Mouse (Mus musculus): ENCODE data around the gene Doc2a.
"Not testable (repeated sequence)": the region's sequence is repeated elsewhere in the genome, so short reads cannot be mapped to it uniquely, and the experiment has no call there.

Doc2a gene

DNA sequence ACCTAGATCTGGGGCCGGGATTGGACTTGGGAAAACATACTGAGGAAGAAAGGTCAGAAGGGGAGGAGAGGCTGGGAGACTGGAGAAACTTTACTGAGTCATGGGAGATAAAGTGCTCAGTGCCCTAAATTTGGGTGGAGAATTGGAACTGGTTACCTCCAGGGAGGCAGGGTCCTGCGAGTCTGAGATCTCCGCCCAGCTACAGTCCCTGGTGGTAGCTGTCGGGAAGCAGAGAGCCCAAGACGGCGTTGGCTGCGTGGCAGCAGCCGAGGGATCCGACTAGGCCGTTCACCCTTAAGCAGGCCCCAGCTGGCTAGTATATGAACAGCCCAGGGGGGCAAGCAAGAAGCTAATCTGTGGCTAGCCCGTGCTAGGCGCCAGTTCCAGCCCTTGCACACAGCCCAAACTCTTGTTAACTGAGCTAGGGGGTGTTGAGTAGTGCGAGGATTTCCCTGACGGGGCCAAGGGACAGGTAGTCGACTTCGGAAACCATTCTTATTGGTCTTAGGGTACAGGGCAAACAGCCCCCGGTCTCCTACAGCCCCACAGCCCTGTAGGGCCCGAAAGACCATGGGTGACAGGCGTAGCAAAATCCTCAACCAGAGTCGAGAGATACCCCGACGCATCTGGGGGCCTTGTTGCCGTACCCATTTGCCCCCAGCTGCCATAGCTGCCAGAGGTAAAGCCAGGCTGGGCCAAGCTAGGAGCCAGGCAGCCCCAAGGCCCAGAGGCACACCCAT lies 22.7 kb downstream of the Doc2a start:
- no peak for DNase-seq

DNA sequence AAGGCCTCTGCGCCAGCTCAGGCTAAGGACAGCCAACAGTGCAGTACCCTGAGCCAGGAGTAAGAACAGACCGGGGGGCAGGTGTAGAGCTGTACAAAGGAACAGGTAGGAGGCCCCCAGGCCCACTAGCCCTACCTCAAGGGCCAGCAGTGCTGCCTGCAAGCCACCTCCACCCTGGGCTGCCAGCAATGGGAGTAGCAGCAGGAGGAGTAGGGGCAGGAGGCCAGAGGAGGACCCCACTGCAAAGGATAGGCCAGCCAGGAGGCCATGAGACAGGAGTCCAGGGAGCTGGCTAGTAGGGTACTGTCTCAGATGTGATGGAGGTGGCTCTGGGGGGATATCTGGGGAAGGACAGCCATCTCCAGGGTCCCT lies 23.3 kb downstream of the Doc2a start:
- DNase-seq: no peak

DNA sequence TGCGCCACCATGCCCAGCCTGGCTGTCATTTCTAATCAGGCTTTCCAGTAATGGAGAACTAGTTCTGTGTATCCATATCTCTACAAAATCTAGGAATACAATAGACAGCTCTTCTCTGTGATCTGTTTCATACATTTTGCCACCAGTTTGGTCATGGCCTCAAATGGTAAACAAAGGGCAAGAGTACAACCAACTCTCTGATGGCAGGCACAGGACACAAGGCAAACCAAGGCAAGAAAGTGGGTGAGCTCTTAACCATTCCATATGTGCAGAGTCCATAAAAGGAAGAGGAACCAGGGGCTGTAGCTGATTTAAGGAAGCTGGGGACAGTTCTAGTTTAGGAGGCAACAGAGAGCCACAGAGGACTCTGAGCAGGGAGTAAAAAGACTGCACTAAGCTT lies 30.0 kb downstream of the Doc2a start:
- no peak for DNase-seq

DNA sequence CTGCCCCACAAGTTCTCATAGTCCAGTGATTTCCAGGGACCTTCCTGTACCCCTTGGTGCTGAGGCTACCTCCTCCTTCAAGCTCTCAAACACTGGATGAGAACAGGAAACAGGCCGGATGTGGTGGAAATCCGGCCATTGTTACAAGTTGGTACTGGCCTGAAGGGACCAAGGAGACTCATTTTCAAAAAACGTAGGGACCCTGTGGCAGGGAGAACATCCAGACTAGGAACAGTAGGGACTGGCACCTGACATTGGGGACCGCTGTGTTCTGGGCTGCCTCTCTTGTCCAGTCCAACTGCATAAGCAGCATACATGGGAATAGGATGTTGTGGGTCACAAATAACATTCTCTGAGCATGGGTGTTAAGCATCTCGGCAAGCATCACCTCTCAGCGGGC lies 33.8 kb downstream of the Doc2a start:
- DNase-seq: no peak

DNA sequence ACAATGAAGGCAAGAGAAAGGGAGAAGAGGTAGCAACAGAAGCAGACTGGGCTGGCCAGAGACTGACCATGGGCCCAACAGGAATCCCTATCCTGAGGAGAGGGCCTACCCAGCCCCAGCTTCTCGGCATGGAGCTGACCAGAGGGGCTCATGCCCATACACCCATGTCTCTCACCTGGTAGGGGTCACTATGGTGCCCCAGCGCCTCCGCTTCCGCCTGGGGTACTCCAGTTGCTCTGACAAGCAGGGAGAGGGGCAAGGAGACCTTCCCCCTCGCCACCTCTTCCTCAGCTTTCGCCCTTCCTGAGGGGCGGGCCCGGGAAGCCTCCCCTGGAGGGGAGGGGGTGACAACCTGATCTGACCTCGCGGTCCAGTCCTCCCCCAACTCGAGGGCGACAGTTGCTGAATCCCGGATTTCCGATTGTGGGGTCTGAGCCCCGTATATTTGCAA lies 36.5 kb downstream of the Doc2a start:
- DNase-seq: peak; percentile 60

DNA sequence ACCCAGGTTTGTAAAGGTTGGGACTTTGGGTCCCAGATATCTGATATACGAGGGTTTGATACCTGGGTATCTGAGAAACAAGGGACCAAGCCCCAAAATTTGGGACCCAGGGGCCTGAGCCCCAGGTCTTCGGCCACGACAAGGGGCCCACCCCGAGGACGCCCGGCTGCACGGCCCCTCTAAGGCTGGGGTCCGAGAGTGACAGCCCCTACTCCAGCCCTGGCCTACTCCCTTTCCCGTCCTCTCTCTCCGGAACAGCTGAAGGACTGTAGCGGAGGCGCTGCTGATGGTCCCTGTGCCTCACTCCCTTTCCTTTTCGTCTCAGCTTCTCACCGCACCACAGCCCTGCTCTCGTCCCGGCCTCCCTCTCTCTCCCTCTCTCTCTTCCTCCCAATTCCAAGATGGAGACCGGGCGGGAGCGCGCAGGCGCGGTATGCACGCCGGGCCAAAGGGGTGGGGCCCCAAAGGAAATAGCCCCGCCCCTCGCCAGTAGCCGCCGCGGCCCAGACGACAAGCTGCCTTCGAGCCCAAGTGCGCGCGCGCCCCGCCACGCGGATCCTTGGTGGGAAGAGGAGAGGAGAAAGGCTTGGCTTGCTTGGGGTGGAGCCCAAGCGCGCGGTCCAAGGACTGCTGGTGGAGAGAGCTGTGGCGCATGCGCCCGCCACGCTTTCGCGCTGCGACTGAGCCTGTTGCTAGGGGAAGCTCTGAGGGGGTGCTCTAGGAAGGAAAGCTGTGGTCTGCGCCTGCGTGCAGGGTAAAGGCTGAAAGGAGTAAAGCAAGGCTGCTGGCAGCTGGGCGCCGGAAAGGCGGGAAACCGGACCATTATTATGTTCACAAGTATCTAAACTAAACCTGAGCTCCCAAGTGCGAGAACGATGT lies 37.3 kb downstream of the Doc2a start, which contains the start of gene Taok2:
Taok2 (minus strand) TSS at position 418 of the 879 bp plus-strand sequence.
- DNase-seq: peak; percentile 95

DNA sequence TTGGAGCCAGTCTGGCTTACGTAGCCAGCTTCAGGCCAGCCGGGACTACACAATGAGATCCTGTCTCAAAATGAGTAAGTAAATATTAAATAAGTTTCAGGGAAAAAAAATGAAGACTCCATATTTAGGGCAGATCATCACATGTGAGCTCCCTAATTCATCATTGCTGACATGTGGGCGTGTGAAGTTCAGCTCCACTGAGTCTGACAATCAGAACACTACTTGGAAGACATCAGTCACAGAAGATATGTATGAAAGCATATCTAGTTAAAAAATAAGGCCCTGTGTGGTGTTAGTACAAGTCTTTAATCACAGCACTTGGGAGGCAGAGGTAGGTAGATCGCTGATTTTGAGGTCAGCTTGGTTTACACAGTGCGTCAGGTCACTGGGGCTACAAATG lies 40.1 kb downstream of the Doc2a start:
- no peak for DNase-seq

DNA sequence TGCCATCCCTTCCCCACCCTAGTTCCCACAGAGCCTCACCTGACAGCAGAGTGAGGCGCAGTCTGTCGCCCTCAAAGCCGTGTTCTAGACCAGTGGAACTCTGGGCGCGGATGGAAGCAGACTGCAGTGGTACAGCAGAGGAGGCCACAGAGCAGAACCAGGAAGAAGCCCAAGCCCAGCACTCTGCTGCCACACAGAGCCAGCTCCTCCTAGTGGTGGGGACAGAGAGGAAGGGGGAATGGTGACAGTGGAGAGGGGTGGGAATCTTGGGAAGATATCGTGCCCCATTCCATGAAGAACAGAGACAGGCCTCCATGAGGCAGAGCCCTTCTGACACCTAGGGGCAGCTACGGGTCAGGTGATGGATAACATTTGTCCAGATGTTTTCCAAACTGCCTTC lies 41.6 kb downstream of the Doc2a start:
- DNase-seq: peak; percentile 31

DNA sequence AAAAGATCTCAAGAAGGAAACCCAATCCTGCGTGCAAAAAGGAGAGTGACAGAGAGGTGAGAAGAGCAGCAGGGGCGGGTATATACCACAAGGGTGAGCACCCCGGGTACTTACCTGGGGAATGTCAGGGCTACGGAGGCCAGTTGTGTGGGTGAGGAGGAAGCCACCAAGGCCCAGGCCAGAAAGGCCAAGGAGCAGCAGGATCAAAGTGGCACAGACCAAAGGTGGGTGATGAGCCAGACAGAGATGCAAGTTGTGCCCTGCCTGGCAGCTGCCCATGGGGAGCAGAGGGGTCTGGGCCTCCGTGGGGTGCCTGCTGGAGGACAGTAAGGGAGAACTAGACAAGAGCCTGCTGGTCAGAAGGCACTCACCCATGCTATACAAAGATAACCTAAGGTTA lies 49.7 kb downstream of the Doc2a start:
- peak; percentile 11 for DNase-seq

DNA sequence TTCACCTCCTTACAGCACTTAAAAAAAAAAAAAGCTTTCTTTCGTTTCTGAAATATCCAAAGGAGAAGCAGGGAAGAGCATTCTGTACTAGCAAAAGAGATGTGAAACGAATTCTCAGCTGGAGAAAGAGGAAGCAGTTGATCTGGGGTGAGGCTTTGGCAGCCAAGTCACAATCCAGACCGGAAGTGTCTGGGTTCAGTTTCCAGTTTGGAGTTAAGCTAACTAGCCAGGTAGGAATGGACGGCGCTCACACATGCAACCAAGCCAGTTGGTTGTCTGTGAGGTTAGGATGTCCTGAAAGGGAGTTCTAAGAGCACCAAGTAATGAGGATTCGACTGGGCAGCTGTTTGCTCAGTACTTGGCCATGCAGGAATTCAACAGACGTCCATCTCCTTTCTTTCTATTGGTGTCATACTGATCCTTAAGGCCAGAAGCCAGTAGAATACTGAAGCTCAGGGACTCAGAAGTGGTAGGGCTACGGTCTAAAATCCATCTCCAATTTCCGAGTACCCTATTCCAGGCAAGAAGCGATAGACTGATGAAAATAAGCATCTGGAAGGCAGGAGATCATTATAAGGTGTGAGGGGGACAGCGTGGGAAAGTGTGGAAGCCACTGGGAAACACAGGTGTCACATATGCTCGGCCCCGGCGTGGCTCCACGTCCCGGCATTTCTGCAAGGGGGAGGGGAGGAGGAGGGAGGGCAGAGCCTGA lies 50.3 kb downstream of the Doc2a start:
- DNase-seq: peak; percentile 22

DNA sequence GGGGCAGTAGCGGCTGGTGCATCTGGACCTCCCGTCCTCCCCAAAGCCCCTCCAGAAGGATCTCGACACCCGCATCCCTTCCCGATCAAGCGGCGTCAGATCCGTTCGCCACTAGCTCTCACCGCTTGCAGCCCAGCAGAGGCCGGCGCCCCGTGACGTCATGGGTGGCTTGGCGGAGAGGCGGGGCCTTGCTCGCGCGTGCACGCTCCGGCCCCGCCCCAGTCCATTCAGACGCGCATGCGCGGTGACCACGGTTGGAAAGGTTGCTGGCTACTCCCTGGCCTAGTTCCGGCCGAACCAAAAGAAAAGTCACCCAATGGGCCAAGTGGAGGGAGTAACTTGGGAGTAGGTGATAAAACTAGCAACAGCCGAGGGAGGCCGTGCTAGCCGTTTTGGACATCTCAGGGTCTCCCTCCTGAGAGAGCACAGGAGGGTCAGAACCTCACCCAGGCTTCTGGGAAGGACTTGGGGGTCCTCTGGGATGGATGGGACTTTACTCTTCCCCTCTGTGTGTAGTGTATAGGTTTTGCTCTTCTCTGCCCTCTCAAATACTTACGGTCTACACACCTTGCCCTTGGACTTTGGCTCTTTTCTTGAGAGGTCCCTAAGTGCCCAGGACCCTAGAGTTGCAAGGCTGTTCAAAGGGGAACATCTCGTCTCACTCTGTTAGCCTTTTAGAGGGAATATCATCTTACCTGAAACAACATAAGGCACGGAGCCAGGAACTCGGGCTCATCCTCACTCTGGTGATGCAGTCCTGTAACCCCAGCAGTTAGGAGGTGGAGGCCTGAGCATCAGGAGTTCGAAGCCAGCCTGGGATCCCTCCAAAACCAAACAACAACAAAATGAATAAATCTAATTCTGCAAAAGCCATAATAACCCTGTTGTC lies 51.1 kb downstream of the Doc2a start:
- DNase-seq: peak; percentile 98

DNA sequence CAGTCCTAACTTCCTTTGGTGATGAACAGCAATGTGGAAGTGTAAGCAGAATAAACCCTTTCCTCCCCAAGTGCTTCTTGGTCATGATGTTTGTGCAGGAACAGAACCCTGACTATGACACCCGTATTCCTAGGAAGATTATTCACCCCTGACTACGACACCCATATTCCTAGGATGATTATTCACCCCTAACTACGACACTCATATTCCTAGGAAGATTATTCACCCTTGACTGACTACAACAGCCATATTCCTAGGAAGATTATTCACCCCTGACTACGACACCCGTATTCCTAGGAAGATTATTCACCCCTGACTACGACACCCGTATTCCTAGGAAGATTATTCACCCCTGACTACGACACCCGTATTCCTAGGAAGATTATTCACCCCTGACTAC lies 52.6 kb downstream of the Doc2a start:
- not testable (repeated sequence) for DNase-seq
